Mouse (Mus musculus): ENCODE measurements around the gene Hesx1. TPM values are rescaled to one million over a fixed set of nuclear protein-coding genes. Genes with fewer than 3 reads are reported as not detected.

Gene Hesx1
- polyA plus RNA-seq, 1 experiment: not detected

GRCm38 (mm10) chr14:27050043-27050442 is 55.8 kb downstream of the Hesx1 start:
- Histone ChIP-seq H3K79me2 (ENCODE audit: control insufficient read depth, insufficient read depth) (no peaks in the 10 kb centered on the region), H3K4me3 (ENCODE audit: insufficient read depth, poor library complexity, severe bottlenecking) (no peak overlapping the region)
- no peak for TF ChIP-seq MYOG (IDR thresholded peaks at IDR 0.05; ENCODE audit: control insufficient read depth, extremely low read depth, insufficient read length)
- TF ChIP-seq USF1 (IDR thresholded peaks at IDR 0.05; ENCODE audit: low read depth): no peak
- no peak for TF ChIP-seq CEBPB (IDR thresholded peaks at IDR 0.05; ENCODE audit: low read depth)
- TF ChIP-seq MYOD1 (IDR thresholded peaks at IDR 0.05; ENCODE audit: control insufficient read depth, insufficient read length, low read depth): no peak

DNA sequence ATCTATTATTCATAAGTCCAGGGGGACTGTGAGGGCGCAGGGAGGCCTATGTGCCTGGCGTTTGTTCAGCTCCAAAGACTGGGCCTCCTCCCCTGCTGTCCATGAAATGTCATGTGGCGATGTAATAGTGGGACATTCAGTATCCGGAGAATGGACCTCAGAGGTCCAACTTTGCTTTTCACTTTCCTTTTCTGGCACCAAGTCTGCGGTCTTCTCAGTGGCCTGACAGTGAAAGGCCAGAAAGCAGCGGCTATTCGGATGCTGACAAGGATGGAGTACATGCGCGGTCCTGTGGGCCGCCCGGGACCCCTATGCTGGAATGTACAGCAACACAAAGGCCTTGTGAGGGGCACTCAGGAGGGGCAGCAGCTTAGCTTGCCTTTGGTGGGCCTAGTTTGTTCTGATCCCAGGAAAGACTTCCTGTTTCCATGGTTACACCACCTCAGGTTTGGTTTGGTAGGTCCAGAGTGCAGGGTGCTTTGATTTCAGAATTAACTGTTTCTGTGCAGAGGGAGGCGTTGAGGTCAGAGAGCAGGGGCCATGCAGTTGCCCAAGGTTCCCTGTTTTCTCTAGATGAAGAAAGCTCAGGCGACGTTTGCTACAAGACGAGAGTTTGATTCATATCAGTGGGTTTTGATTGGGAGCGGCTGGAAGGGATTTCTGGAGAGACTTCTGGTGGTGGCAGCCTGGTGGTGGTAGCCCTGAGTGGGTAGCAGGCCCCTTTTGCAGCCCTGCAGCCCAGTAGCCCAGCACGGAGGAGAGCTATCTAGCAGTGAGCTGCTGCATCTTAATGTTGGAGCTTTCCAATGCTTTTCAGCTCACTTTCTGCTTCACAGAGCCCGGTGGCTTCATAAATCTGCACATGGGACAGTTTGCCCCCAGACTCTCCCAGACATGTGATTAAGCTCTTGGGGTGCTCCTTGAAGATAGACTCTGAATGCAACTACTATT is 56.6 kb downstream of the Hesx1 start:
- no peak for TF ChIP-seq FOSL1 (IDR thresholded peaks at IDR 0.05; ENCODE audit: insufficient read depth, low read length, poor library complexity, severe bottlenecking)
- no peak for TF ChIP-seq CEBPB (IDR thresholded peaks at IDR 0.05; ENCODE audit: low read depth)
- TF ChIP-seq MYOD1 (IDR thresholded peaks at IDR 0.05; ENCODE audit: control insufficient read depth, insufficient read length, low read depth): no peak
- TF ChIP-seq USF1 (IDR thresholded peaks at IDR 0.05; ENCODE audit: low read depth): no peak
- no peak for TF ChIP-seq CTCF (IDR thresholded peaks at IDR 0.05; ENCODE audit: control insufficient read depth, insufficient read depth, insufficient read length)
- TF ChIP-seq MYOG (IDR thresholded peaks at IDR 0.05; ENCODE audit: control insufficient read depth, extremely low read depth, insufficient read length): no peak
- TF ChIP-seq MAX (IDR thresholded peaks at IDR 0.05): no peak
- H3K4me3 ChIP-seq (ENCODE audit: insufficient read depth, poor library complexity, severe bottlenecking): no peak overlapping the region
- no peaks in the 10 kb centered on the region for H3K79me3 ChIP-seq (ENCODE audit: low read depth)
- H3ac ChIP-seq (ENCODE audit: control insufficient read depth, insufficient read length, low read depth): no peak overlapping the region
- H3K79me2 ChIP-seq (ENCODE audit: control insufficient read depth, insufficient read depth): no peaks in the 10 kb centered on the region
- no peaks in the 10 kb centered on the region for H3K36me3 ChIP-seq (ENCODE audit: control insufficient read depth, insufficient read depth)
- H3K27me3 ChIP-seq (ENCODE audit: control insufficient read depth, insufficient read depth, insufficient read length): no peaks in the 10 kb centered on the region

More at GRCm38 (mm10) chr14:27050043-27050442, 55.8 kb downstream of the Hesx1 start:
- H3ac ChIP-seq (ENCODE audit: control insufficient read depth, insufficient read length, low read depth): no peak overlapping the region
- no peaks in the 10 kb centered on the region for H3K27me3 ChIP-seq (ENCODE audit: control insufficient read depth, insufficient read depth, insufficient read length)
- H3K36me3 ChIP-seq (ENCODE audit: control insufficient read depth, insufficient read depth): no peaks in the 10 kb centered on the region
- H3K79me3 ChIP-seq (ENCODE audit: low read depth): no peaks in the 10 kb centered on the region

GRCm38 (mm10) chr14:27051511-27051895 is 57.3 kb downstream of the Hesx1 start:
- H3K79me2 ChIP-seq (ENCODE audit: control insufficient read depth, insufficient read depth): no peaks in the 10 kb centered on the region
- no peaks in the 10 kb centered on the region for H3K36me3 ChIP-seq (ENCODE audit: control insufficient read depth, insufficient read depth)
- H3K4me3 ChIP-seq (ENCODE audit: insufficient read depth, poor library complexity, severe bottlenecking): no peak overlapping the region
- TF ChIP-seq CEBPB (IDR thresholded peaks at IDR 0.05; ENCODE audit: low read depth): no peak
- no peak for TF ChIP-seq USF1 (IDR thresholded peaks at IDR 0.05; ENCODE audit: low read depth)
- TF ChIP-seq FOSL1 (IDR thresholded peaks at IDR 0.05; ENCODE audit: insufficient read depth, low read length, poor library complexity, severe bottlenecking): no peak
- TF ChIP-seq MYOG (IDR thresholded peaks at IDR 0.05; ENCODE audit: control insufficient read depth, extremely low read depth, insufficient read length): no peak
- TF ChIP-seq CTCF (IDR thresholded peaks at IDR 0.05; ENCODE audit: control insufficient read depth, insufficient read depth, insufficient read length): no peak
- no peak for TF ChIP-seq MYOD1 (IDR thresholded peaks at IDR 0.05; ENCODE audit: control insufficient read depth, insufficient read length, low read depth)
- no peak for TF ChIP-seq MAX (IDR thresholded peaks at IDR 0.05)
- H3K27me3 ChIP-seq (ENCODE audit: control insufficient read depth, insufficient read depth, insufficient read length): no peaks in the 10 kb centered on the region
- no peaks in the 10 kb centered on the region for H3K79me3 ChIP-seq (ENCODE audit: low read depth)
- no peak overlapping the region for H3ac ChIP-seq (ENCODE audit: control insufficient read depth, insufficient read length, low read depth)

Other genes starting within 250 kb of the Hesx1 start
- not detected for gene Asb14, start 99.9 kb upstream of the Hesx1 start, polyA plus RNA-seq (2012; fragmentation: generic; extraction: Trizol)
- gene Appl1, start 23.2 kb upstream of the Hesx1 start, polyA plus RNA-seq (2012; fragmentation: generic; extraction: Trizol): 2.9 TPM
- 1.2 TPM for gene Il17rd, start 44.5 kb downstream of the Hesx1 start, polyA plus RNA-seq (2012; fragmentation: generic; extraction: Trizol)
- gene Arhgef3, start 120.5 kb downstream of the Hesx1 start, polyA plus RNA-seq (2012; fragmentation: generic; extraction: Trizol): 1.1 TPM